Mouse (Mus musculus) thymus, adult 2 months (tissue): Measurements from ENCODE around the gene Etv5.

ENCODE experiments used
- CTCF ChIP-seq: fragments of 200-500 bp; IDR thresholded peaks from 2 replicates; pipeline ENCODE4 v1.5.1; 2012; ENCODE audit warnings: mild to moderate bottlenecking, control low read depth, low read length, moderate library complexity, borderline replicate concordance; ENCODE audit not compliant: control insufficient read depth, poor library complexity, insufficient read depth; ENCODE audit errors: extremely low read depth
- POLR2A ChIP-seq: fragments of 200-500 bp; IDR thresholded peaks from 2 replicates; pipeline ENCODE4 v1.6.1; 2012; ENCODE audit warnings: mild to moderate bottlenecking, low read length, control low read depth, moderate library complexity; ENCODE audit not compliant: control insufficient read depth, poor library complexity, insufficient read depth; ENCODE audit errors: extremely low read depth

- no peak for TF ChIP-seq CTCF
- no peak for TF ChIP-seq POLR2A
Observed at GRCm38 (mm10) chr16:22442202-22442601, 2.7 kb upstream of the Etv5 start.
